Mouse (Mus musculus): ENCODE results near the gene Ppp2r2d. TPM values are rescaled to one million over a fixed set of nuclear protein-coding genes. Genes with fewer than 3 reads are reported as not detected.
A peak's percentile ranks its signal among the peaks of the same experiment; 100 is the strongest.

Ppp2r2d gene
- total RNA-seq, 4 experiments from 2014 or later = 66.1 to 76.0 (median 71.6) TPM

DNA sequence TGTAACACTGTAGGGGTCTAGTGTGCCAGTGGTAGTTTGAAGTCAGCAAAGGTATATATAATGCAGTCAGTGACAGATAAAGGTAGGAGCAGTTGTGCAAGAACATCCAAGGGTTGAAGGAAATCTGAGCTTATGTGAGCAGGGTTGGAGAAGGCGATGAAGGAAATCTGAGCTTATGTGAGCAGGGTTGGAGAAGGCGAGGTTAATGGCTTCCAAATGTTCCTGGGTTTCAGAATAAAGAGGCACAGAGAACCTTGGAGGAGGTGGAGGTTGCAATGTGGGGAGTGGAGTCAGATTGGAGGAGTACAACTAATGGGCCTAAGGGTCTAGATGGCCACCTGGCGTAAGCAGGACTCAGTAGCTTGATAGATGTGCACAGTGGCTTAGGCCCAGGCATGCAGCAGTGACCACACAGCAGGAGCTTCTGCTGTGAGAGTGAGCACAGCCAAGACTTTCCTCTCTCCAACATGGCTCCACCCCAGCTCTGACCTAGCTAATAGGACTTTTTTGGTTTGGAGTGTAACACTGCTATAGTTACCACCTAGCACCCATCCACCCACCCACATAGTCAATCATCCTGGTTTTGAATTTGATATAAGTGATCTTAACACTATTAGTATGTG is 18.2 kb downstream of the Ppp2r2d start:
- no peak for DNase-seq

- no peak for DNase-seq
These were observed 18.9 kb downstream of the Ppp2r2d start for GRCm38 (mm10) chr7:138864776-138865175.

GRCm38 (mm10) chr7:138867286-138867685 is 21.4 kb downstream of the Ppp2r2d start:
- DNase-seq = no peak

GRCm38 (mm10) chr7:138868316-138868715 is 22.4 kb downstream of the Ppp2r2d start:
- no peak for DNase-seq

DNA sequence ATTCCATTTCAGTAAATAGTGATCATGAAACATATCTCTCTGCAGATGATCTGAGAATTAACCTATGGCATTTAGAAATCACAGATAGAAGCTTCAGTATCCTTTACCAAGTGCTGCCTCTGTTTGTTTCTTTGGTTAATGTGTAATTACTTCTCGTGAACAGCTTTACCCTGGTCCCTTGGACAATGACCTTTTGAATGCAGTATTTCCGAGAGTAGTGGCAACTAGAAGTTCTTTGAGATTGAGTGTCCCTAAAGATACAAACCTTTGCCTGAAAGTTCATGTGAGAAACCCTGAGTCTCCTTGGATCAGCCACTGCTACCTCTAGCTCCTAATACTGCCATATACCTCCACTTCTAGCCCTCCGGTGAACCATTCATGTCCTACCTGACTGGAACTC is 27.1 kb downstream of the Ppp2r2d start:
- DNase-seq = no peak

DNA sequence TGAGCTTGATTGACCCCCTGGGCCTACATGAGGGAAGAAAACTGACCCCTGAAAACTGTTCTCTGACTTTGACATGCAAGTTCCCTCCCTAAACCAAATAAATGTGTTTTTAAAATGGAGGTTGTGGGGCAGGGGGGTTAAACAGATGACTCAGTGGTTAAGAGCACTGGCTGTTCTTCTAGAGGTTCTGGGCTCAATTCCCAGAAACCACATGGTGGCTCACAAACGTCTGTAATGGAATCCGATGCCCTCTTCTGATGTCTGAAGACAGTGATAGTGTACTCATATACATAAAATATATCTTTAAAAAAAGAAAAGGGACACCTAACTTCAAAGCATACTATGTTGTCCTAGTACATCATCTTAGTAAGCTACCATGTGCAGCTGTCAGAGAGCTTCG is 29.2 kb downstream of the Ppp2r2d start:
- no peak for DNase-seq

DNA sequence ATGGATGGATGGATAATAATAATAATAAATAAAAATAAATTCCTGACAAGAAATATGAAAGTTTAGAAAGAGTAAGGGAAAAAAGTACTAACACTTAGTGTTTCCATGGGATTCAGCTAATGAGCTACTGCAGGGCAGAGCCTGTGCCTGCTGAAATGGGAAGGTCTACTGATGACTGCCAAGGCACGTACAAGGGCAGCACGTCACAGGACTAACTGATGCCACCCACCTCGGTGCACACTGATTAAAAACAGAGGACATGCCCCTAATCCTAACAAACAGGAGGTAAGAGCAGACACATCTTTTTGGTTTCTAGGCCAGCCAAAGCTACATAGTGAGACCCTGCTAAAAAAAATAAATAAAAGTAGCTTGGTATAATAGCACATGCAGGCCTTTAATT is 37.8 kb downstream of the Ppp2r2d start:
- no peak for DNase-seq

GRCm38 (mm10) chr7:138885365-138886289 is 39.7 kb downstream of the Ppp2r2d start:
- DNase-seq = no peak

GRCm38 (mm10) chr7:138898122-138898521 is 52.2 kb downstream of the Ppp2r2d start:
- DNase-seq = no peak

DNA sequence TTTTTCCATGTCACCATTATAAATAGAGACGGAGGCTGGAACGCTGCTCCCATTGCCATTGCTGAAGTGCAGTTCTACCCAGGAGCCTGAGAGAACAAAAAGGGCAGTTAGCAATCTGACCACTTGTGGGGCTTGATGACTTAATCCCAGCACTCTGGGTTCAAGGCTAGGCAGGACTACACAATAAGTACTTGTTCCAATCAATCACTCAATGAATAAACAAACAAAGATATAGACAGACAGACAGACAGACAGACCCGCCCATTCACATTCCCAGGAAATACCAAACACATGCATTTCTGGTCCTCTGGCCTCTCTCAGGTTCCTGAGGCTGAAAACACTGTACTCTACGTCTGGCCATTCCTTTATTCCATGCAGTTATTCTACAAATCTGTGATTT is 52.9 kb downstream of the Ppp2r2d start:
- DNase-seq = no peak

DNA sequence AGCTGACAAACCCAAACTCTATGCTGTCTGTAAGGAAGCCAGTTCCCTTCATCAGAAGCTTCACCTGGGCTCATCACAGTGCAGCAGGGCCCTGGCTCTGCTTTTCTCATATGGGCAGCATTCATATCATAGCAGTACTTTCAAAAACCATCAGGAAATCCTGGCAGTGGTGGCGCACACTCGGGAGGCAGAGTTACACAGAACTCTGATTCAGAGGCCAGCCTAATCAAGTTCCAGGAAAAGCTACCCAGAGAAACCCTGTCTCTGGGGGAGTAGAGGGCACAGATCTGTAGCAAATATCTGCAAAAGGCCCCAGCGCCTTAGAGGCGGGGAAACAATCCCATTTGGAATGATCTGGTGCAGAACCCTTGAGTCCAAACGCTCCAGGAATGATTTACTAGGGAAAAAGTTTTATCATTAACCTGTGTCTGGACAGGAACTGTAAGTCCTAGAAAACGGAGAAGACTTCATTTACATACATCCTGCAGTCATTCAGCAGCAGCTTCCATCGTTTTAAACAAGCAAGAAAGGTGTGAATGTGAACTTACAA is 58.1 kb downstream of the Ppp2r2d start:
- DNase-seq = no peak

- DNase-seq = no peak
These were observed 60.6 kb downstream of the Ppp2r2d start for GRCm38 (mm10) chr7:138906441-138906840.

GRCm38 (mm10) chr7:138907043-138907442 is 61.2 kb downstream of the Ppp2r2d start:
- DNase-seq = peak; percentile 41

- no peak for DNase-seq
These were observed 62.1 kb downstream of the Ppp2r2d start for GRCm38 (mm10) chr7:138907976-138908375.

DNA sequence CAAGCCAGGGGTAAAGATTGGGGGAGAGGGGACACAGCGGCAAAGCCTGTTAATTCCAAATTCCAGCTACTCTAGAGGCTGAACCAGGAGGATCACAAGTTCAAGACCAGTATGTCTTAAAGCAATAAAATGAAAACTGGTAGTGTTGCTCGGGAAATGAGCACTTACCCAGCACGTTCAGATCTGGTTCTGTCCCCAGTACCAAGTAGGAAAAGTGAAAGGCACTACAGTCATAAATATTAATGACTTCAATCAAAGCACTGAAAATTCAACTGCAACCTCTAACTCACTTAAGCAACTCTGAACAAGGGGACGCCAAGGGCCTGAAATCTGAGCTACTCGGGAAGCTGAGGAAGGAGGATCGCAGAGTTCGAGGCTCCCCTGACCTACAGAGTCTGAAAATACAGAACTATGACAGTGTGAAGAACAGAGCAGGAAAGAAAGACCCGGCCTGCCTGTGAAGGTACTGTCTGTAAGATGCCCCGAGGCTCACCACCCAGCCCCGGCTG is 62.9 kb downstream of the Ppp2r2d start:
- no peak for DNase-seq

DNA sequence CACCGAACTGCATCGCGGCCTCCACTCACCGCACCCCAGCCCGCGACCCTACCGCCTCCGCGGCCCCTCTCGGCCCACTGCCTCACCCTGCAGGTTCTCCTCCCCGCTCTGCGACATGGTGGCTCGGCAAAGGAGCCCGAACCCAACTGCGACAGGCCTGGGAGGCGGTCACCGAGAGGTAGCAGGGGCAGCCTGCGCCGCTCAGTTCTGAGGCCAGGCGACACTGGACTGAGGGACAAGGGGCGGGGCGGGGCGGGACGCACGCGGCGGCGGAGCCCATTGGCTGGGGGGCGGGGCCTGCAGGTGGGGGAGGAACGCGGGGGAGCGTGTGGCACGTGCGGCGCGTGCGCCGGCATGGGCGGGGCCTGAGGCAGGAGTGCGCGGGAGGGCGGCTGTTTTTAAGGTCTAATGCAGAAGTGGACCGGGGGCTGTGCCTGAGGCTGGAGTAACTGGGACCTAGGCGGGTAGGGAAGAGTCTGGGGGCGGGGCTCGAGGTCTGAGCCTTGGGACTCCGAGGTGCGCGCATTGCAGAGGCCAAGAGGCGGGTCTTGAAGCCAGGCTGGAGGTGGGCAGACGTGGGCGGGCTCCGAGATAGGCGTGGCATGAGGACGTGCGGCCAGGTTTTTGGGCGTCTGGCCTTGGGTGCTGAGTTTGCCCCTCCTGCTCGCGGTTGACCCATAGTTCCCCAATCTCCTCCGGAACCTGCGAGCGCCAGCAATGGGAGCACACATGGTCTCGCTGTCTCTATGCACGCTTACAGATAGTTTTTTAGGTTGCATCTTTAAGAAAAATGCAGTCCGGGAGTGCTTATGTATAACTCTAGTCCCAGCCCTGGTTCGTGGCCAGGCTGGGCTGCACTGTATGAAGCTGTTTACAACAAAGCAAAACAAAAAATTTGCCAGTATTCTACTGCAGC is 63.7 kb downstream of the Ppp2r2d start, which contains the start of gene Bnip3:
Gene Bnip3, minus strand, starts transcription at position 243 of the 916 bp plus-strand sequence.
- peak; percentile 95 for DNase-seq

GRCm38 (mm10) chr7:138910193-138910562 is 64.3 kb downstream of the Ppp2r2d start:
- DNase-seq = no peak

DNA sequence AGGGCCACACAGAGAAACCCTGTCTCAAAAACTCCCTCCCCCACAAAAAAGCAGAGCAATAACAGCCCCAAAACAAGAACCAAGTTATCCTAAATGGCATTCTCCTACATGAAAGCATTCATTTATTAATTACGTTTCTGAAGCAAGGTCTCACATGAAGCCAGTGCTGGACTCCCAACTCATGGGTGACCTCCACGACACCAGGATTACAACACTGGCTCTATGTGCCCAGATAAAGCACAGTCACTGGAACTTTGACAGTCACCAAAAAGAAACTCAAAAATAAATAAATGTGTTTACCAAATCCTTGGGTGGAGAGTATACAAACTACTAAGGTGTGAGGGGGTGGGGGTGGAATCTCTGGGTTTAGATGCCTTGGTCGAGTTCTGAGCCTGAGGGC is 67.7 kb downstream of the Ppp2r2d start:
- peak; percentile 47 for DNase-seq

DNA sequence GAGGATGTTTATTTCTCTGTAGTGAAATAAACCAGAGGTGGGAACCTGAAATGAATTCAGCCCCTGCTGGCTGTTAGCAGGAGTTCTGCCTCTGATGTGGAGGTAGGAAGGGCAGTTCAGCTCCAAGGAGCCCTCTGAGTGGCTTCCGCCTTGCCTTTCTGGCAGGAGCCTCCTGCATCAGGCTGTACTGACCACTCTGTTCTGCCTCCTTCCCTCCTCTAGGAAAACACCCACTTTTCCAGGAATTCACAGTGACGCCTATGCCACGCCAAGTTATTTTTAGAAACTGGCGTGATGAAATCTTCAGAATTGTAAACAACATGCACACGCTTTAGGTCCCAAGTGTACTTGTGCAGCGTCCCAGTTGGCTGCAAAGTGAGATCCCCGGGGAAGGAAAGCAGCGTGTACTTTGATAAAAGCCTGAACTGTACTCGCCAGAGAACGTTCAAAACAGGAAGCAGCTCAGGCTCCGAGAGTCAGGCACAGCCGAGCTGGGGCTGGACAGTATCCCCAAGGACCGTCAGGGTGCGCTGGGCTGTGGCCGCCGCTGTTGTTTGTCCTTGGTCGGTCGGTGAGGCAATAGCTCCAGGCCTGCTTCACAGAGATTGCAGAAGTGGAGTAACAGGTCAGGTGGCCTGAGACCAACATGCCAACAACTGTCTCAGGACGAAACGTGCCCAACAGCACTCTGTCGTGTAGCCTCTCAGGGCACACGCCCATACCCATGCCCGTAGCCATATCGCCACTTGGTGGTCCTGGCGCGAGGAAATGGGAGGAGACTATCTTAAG is 73.5 kb downstream of the Ppp2r2d start:
- peak; percentile 89 for DNase-seq

- no peak for DNase-seq
These were observed 75.7 kb downstream of the Ppp2r2d start for GRCm38 (mm10) chr7:138921611-138922010.

GRCm38 (mm10) chr7:138923756-138924425 is 78.0 kb downstream of the Ppp2r2d start:
- DNase-seq = no peak
